Mouse (Mus musculus) brain, embryonic 18.5 days (tissue): ENCODE measurements at regions not wholly inside any gene's neighbourhood (a gene's known extent, or its start where the extent isn't known, plus 50 kb on each side); places are given as distances from the start of the nearest gene placed in this dataset.

Experiments
- DNase-seq: peaks from one replicate; pipeline ENCODE4 v3.0.0-alpha.2; 2012; ENCODE audit warnings: low read depth, low spot score

- DNase-seq: no peak
Measured at GRCm38 (mm10) chr5:4597471-4597870, 160.4 kb downstream of the Fzd1 start.

- no peak for DNase-seq
Measured at GRCm38 (mm10) chr5:4595010-4595409, 162.8 kb downstream of the Fzd1 start.

- no peak for DNase-seq
Measured at GRCm38 (mm10) chr5:4594562-4594961, 163.3 kb downstream of the Fzd1 start.

- no peak for DNase-seq
Measured at GRCm38 (mm10) chr5:4593638-4594381, 164.0 kb downstream of the Fzd1 start.

GRCm38 (mm10) chr5:4591721-4592120 lies 166.1 kb downstream of the Fzd1 start:
- DNase-seq: no peak

GRCm38 (mm10) chr5:4582702-4583475 lies 174.9 kb downstream of the Fzd1 start:
- no peak for DNase-seq

GRCm38 (mm10) chr5:4580185-4580839 lies 177.5 kb downstream of the Fzd1 start:
- no peak for DNase-seq

- peak; percentile 14 for DNase-seq
Measured at GRCm38 (mm10) chr5:4578856-4579255, 179.0 kb downstream of the Fzd1 start.

GRCm38 (mm10) chr5:4577179-4577578 lies 180.7 kb downstream of the Fzd1 start:
- DNase-seq: no peak

- no peak for DNase-seq
Measured at GRCm38 (mm10) chr5:4563862-4564261, 194.0 kb downstream of the Fzd1 start.

GRCm38 (mm10) chr5:4561661-4562060 lies 196.2 kb downstream of the Fzd1 start:
- no peak for DNase-seq

- DNase-seq: no peak
Measured at GRCm38 (mm10) chr5:4561139-4561470, 196.7 kb downstream of the Fzd1 start.

- DNase-seq: no peak
Measured at GRCm38 (mm10) chr5:4560370-4561138, 197.3 kb downstream of the Fzd1 start.

GRCm38 (mm10) chr5:4554972-4555371 lies 202.9 kb downstream of the Fzd1 start:
- DNase-seq: no peak

- peak; percentile 18 for DNase-seq
Measured at GRCm38 (mm10) chr5:4538572-4538971, 219.3 kb downstream of the Fzd1 start.

GRCm38 (mm10) chr5:4536790-4537189 lies 221.0 kb downstream of the Fzd1 start:
- DNase-seq: no peak

GRCm38 (mm10) chr5:4535951-4536350 lies 221.9 kb downstream of the Fzd1 start:
- DNase-seq: no peak

GRCm38 (mm10) chr5:4534512-4534911 lies 223.3 kb downstream of the Fzd1 start:
- DNase-seq: no peak

GRCm38 (mm10) chr5:4530236-4531067 lies 227.4 kb downstream of the Fzd1 start:
- peak; percentile 37 for DNase-seq

GRCm38 (mm10) chr5:4526042-4526815 lies 231.6 kb downstream of the Fzd1 start:
- peak; percentile 8 for DNase-seq
